Mouse (Mus musculus): ENCODE measurements around the gene Hsdl2. TPM values are rescaled to one million over a fixed set of nuclear protein-coding genes. Genes with fewer than 3 reads are reported as not detected.
A peak's percentile ranks its signal among the peaks of the same experiment; 100 is the strongest.

The Hsdl2 gene
- polyA plus RNA-seq, 1 experiment from 2014 or later: 29.9 TPM

DNA sequence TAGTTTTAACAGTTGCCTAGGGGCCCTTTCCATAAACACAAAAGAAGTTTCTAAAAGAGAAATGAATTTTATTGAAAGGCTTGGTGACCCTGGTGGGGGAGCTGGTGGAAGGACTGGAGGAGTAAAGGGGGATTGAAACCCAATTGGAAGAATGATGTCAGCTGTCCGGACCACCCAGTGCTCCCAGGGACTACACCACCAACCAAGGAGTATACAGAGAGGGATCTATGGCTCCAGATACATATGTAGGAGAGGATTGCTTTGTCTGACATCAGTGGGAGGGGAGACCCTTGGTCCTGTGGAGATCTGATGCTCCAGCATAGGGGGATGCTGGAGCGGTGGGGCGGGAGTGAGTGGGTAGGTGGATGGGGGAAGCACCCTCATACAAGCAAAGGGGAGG is 24.1 kb downstream of the Hsdl2 start:
- no peaks in the 10 kb centered on the region for H3K27me3 ChIP-seq (replicated peaks)
- 93% methylated on average over 3 of the region's 3 CpGs for WGBS
- ATAC-seq (replicated peaks): 0 out of 2 replicates have a peak, but pooled peaks have one; percentile 30

DNA sequence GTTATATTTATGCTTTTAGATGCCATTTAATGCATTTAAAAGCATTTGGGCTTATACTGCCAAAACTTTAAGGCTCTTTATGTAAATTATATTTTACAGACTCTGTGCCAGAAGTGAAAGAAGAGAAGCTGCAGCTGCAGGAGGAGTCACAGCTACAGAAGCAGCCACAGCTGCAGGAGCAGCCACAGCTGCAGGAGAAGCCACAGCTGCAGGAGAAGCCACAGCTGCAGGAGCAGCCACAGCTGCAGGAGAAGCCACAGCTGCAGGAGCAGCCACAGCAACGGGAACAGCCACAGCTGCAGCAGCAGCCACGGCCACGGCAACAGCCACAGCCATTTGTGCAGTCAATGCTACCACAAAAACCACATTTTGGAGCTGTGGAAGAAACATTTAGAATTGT is 29.0 kb downstream of the Hsdl2 start:
- H3K9ac ChIP-seq: no peak overlapping the region
- no peaks in the 10 kb centered on the region for H3K9me3 ChIP-seq
- H3K27me3 ChIP-seq (replicated peaks): no peaks in the 10 kb centered on the region
- 80% methylated on average over 3 of the region's 3 CpGs for WGBS
- no peaks in the 10 kb centered on the region for H3K4me1 ChIP-seq
- H3K4me3 ChIP-seq: no peak overlapping the region
- ATAC-seq (replicated peaks): no peak
- H3K36me3 ChIP-seq (replicated peaks): no peaks in the 10 kb centered on the region; the same call in 1 of the 2 replicates
- H3K27ac ChIP-seq: no peak overlapping the region
- no peak overlapping the region for H3K4me2 ChIP-seq

More for the DNA sequence above, 24.1 kb downstream of the Hsdl2 start:
- no peak overlapping the region for H3K27ac ChIP-seq
- no peak overlapping the region for H3K9ac ChIP-seq
- no peaks in the 10 kb centered on the region for H3K9me3 ChIP-seq
- no peaks in the 10 kb centered on the region; the same call in 1 of the 2 replicates for H3K36me3 ChIP-seq (replicated peaks)
- H3K4me3 ChIP-seq: no peak overlapping the region
- H3K4me2 ChIP-seq: no peak overlapping the region
- H3K4me1 ChIP-seq: no peaks in the 10 kb centered on the region

DNA sequence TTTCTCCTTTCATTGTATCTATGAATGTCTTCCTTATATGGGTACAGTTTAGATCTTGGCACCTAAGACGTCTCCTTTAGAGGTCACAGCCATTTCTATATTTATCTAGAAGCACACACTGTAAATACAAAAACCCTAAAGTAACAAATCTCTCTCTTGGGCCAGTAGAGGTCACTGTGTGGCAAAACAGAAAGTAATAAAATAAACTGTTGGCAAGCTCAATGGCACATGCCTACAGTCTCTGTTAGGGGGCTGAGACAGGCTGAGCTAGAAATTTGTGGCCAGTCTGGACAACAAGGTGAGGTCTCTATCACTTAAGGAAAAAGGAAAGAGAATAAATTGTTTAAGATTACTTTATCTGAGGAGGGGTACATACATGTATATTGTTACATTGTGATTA is 33.6 kb downstream of the Hsdl2 start:
- H3K9ac ChIP-seq: no peak overlapping the region
- H3K27ac ChIP-seq: no peak overlapping the region
- H3K4me1 ChIP-seq: no peaks in the 10 kb centered on the region
- 44% methylated on average over 1 of the region's 1 CpGs for WGBS
- ATAC-seq (replicated peaks): no peak
- no peaks in the 10 kb centered on the region; the same call in 1 of the 2 replicates for H3K36me3 ChIP-seq (replicated peaks)
- no peak overlapping the region for H3K4me3 ChIP-seq
- H3K9me3 ChIP-seq: no peaks in the 10 kb centered on the region
- H3K27me3 ChIP-seq (replicated peaks): no peaks in the 10 kb centered on the region
- H3K4me2 ChIP-seq: no peak overlapping the region

DNA sequence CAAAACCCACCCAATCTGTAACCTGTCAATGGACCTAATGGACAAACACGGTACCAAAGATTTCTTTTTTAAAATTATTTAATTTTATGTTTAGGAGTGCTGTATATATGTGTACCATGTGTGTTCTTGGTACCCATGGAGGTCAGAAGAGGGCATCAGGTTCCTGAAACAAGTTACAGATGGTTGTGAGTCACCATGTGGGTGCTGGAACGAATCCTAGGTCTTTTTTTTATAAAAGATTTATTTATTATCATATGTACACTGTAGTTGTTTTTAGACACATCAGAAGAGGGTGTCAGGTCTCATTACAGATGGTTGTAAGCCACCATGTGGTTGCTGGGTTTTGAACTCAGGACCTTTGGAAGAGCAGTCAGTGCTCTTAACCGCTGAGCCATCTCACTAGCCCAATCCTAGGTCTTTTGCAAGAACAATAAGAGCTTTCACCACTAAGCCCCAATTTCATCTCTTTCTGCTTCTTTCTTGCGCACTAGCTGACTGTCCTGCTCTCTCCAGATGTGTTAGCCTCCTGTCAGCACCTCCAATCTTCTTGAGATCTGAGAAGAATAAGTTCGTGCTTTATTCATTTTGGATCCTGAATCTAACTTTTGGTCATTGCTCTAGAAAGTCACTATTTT is 38.4 kb downstream of the Hsdl2 start:
- Histone ChIP-seq H3K9ac (no peak overlapping the region), H3K9me3 (no peaks in the 10 kb centered on the region), H3K4me2 (no peak overlapping the region), H3K4me1 (no peaks in the 10 kb centered on the region), H3K27me3 (replicated peaks) (no peaks in the 10 kb centered on the region), H3K36me3 (replicated peaks) (no peaks in the 10 kb centered on the region), H3K27ac (no peak overlapping the region), H3K4me3 (no peak overlapping the region)
- ATAC-seq (replicated peaks): no peak
- 92% methylated on average over 5 of the region's 5 CpGs for WGBS

DNA sequence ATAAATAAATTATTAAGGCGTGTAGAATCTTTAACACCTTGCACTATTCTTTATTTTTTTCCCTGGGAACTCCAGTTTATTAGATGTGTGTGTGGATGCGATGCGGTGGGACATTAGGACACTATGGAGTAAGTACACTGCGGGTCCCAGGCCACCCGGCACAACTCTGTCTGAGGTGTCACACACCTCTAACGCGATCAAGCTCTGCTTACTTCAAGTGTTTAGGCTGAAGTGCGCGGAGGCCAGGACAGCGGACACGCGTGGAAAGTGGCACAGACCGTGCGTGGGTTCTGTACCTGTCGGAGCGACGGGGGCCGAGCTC is 44.3 kb downstream of the Hsdl2 start:
- peak overlapping the region; percentile 98 for H3K9ac ChIP-seq
- no peaks in the 10 kb centered on the region for H3K36me3 ChIP-seq (replicated peaks)
- H3K4me1 ChIP-seq: peaks cover 25% of the 10 kb centered on the region
- no peaks in the 10 kb centered on the region for H3K9me3 ChIP-seq
- peak overlapping the region; percentile 90 for H3K4me3 ChIP-seq
- peak overlapping the region; percentile 80 for H3K4me2 ChIP-seq
- no peak for ATAC-seq (replicated peaks)
- H3K27ac ChIP-seq: peak overlapping the region; percentile 91
- WGBS: 2% methylated on average over 18 of the region's 18 CpGs
- no peaks in the 10 kb centered on the region for H3K27me3 ChIP-seq (replicated peaks)

DNA sequence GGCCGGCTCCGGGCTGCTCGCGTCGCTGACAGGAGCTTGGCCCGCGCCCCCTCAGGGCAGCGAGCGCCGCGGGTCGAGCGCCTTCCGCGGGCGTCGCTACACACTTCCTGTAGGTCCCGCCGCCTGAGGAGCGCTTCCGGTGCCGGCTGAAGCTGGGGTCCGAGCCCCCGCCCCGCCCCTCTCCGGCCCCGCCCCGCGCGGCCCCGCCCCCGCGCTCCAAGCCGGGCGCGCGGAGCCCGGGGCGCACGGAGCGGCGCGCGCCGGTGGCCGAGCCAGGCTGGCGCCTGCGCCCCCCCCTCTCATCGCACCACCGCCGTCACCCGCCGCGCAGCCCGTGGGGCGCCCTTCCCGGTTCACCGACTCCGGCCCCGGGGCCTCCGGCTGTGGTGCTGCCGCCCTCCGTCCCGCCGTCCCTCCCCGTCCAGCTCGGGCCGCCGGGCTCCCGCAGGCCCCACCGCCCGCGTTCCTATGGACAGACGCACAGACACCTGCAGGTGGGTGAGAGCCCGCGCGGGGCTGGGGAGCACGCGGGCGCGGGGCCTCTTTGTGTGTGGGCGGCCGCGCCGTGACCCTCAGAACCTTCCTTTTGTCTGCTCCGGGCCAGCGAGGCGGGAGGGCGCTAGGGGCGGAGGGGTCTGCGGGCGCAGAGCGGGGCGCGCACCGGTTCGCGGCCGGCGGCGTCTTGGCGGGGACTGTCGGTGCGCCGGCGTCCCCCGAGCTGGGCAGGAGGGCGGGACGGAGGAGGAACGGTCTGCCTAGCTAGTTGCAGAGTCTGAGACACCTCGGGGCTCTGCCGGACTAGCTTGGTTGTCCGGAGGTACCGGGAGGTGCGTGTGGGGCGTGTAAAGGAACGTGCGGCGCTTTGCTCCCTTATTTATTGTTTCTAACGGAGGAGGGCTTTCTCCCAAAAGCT is 44.9 kb downstream of the Hsdl2 start, which contains the start of gene E130308A19Rik:
Gene E130308A19Rik (plus strand): TSS at position 214 of the 913 bp plus-strand sequence.
- peak within 1 kb of the TSS; percentile 98 for H3K9ac ChIP-seq
- no peaks in the 10 kb centered on the region for H3K27me3 ChIP-seq (replicated peaks)
- peak within 1 kb of the TSS; percentile 91 for H3K27ac ChIP-seq
- WGBS: under 1% methylated on average over 82 of the region's 120 CpGs
- H3K4me3 ChIP-seq: peak within 1 kb of the TSS; percentile 90
- no peaks in the 10 kb centered on the region for H3K9me3 ChIP-seq
- no peaks in the 10 kb centered on the region for H3K36me3 ChIP-seq (replicated peaks)
- peak; percentile 94 for ATAC-seq (replicated peaks)
- H3K4me2 ChIP-seq: peak within 1 kb of the TSS; percentile 80
- H3K4me1 ChIP-seq: peaks cover 30% of the 10 kb centered on the region

DNA sequence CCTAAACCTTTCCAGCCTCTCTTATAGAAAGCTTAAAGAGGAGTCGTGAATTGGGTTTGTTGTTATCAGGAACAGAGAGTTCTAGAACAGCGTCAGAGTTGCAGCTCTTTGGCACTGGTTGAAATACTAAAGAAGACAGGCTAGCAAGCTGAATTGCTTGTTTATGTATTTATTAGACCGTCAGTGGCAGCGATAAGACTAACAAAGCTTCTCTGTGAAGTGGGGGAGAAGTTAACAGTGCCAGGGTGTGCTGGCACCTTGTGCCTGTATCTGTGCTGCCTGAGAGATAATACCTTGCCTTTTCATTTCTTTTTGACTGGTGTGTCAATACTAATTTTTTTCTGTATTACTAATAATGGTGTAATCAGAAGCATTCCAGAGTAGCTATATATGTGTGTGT is 46.9 kb downstream of the Hsdl2 start:
- WGBS: 47% methylated on average over 4 of the region's 4 CpGs
- Histone ChIP-seq H3K36me3 (replicated peaks) (no peaks in the 10 kb centered on the region), H3K4me1 (peaks cover 34% of the 10 kb centered on the region), H3K9ac (no peak overlapping the region), H3K4me3 (peak overlapping the region; percentile 9; the same call in 1 of the 2 replicates), H3K4me2 (peak overlapping the region; percentile 22; the same call in 1 of the 2 replicates), H3K27ac (no peak overlapping the region), H3K27me3 (replicated peaks) (no peaks in the 10 kb centered on the region), H3K9me3 (no peaks in the 10 kb centered on the region)
- no peak for ATAC-seq (replicated peaks)

DNA sequence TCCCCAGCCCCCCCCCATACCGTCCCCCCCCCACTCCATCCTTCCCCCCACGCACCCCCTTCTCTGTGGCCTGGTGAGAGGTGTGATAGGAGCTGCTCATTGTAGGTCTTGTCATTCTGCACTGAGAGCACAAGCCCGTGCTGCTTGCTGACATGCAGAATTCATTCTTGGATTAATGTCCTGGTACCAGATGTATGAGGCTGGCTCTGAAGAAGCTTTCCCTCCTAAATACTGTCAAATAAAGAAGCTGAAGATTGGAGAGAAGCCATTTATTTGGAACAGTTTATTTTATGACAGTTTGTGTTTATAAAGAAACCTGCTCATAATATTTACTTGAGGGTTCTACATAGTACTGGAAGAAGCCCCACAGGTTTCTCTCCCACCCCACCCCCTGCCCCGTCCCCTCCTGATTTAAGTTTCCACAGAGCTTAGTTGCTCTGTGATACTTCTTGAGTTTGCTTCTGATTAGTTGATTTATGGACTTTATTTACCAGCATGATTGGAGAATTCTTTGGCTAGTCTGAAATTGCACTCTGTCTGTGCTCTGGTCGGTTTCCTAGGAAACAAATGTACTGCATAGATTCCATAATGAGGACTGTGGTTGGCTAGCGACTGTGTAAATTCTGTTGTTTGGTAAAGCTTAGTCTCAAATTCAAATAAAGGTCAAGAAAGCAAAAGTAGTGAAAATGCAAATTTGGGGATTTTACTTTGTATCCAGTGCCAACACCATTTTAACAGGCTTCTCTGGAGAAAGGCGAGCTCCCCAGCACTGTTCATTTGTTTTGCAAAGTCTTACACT is 47.9 kb downstream of the Hsdl2 start:
- Histone ChIP-seq H3K36me3 (replicated peaks) (no peaks in the 10 kb centered on the region), H3K9ac (no peak overlapping the region), H3K4me2 (peak overlapping the region; percentile 21; the same call in 1 of the 2 replicates), H3K9me3 (no peaks in the 10 kb centered on the region), H3K27me3 (replicated peaks) (no peaks in the 10 kb centered on the region), H3K27ac (0 out of 2 replicates have a peak overlapping the region, but pooled peaks have one; percentile 4), H3K4me3 (no peak overlapping the region), H3K4me1 (peaks cover 34% of the 10 kb centered on the region)
- ATAC-seq (replicated peaks): no peak
- WGBS: 7% methylated on average over 7 of the region's 7 CpGs

DNA sequence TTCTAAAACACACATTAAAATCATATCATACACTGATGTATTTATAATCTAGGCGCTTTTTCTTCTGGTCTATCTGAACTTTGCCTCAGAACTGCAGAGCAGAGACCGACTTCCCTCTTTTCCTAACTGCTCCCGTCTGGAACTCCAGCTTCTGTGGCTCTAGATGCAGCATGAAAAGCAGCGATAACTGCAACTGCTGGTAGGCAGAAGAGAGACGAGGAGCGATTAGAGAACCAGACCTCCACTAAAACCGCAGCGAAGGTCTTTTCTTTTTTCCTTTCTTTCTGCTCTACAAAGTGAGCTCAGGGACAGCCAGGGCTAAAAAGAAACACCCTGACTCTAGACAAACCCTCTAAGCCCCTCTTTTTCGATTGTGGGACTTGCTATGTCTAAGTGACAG is 48.8 kb downstream of the Hsdl2 start:
- Histone ChIP-seq H3K27ac (no peak overlapping the region), H3K4me3 (no peak overlapping the region), H3K4me2 (no peak overlapping the region), H3K9ac (no peak overlapping the region), H3K9me3 (no peaks in the 10 kb centered on the region), H3K27me3 (replicated peaks) (no peaks in the 10 kb centered on the region), H3K36me3 (replicated peaks) (no peaks in the 10 kb centered on the region), H3K4me1 (peaks cover 34% of the 10 kb centered on the region)
- no peak for ATAC-seq (replicated peaks)
- 39% methylated on average over 9 of the region's 9 CpGs for WGBS

DNA sequence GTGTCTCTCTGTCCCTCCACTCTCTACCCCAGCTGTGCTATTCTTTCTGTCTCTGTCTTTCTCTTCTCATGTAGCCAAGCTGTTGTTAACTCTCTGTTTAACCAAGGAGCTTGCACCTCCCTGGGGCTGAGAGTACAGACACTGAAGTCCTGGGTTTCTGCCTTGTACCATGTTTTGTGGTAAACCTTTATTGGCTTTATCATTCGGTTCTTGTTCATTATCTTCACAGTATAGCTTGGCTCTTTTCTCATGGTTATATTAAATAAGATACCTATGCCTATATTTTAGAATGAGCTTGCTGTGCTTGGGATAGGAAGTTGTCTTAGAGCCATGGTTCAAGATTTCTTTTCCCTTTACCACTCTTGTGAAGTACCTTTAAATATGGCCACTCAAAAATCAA is 53.2 kb downstream of the Hsdl2 start:
- no peak for ATAC-seq (replicated peaks)
- Histone ChIP-seq H3K9me3 (no peaks in the 10 kb centered on the region), H3K4me3 (no peak overlapping the region), H3K4me2 (no peak overlapping the region), H3K27me3 (replicated peaks) (no peaks in the 10 kb centered on the region), H3K4me1 (peaks cover 17% of the 10 kb centered on the region), H3K27ac (no peak overlapping the region), H3K36me3 (replicated peaks) (no peaks in the 10 kb centered on the region), H3K9ac (no peak overlapping the region)
- WGBS: 74% methylated on average over 1 of the region's 1 CpGs

DNA sequence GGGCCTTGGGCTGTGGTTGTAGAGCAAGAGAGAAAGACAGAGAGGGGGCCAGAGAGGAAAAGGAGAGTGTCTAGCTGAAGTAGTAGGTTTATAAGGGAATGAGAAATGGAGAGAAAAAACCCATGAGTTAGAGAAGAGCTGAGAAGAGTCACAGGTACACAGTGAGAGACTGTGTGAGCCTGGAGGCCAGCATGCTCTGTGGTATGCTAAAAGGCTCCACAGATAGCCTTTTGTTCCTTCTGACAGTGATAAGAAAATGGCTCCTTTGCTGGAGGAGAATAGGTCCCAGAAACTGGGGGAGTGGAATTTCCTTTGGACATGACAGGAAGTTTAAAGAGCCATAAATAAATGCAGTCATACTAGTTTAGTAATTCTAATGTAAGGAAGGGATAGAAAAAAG is 57.8 kb downstream of the Hsdl2 start:
- no peak overlapping the region for H3K4me3 ChIP-seq
- H3K27me3 ChIP-seq (replicated peaks): no peaks in the 10 kb centered on the region
- no peaks in the 10 kb centered on the region for H3K36me3 ChIP-seq (replicated peaks)
- H3K4me2 ChIP-seq: no peak overlapping the region
- peaks cover 4% of the 10 kb centered on the region; the same call in 1 of the 2 replicates for H3K4me1 ChIP-seq
- H3K9me3 ChIP-seq: no peaks in the 10 kb centered on the region
- H3K27ac ChIP-seq: no peak overlapping the region
- ATAC-seq (replicated peaks): no peak
- H3K9ac ChIP-seq: no peak overlapping the region

DNA sequence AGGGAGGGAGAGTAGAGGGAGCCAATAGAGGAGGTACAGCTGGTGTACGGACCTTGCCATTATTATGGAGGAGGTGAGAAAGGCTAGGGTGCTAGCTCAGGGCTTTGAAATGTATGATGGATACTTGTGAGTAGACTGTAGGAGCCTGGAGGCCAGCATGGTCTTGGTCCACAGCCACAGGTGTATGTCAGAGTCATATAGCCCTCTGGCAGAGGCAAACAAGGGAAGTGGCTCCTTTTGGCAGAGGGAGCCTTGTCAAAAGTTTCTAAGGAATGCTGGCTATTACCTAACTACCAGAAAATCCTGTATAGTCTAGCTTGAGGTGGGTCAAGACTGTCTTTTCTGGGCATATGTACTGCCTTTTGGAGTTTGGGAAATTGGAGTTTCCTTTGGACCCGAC is 59.4 kb downstream of the Hsdl2 start:
- H3K9me3 ChIP-seq: no peaks in the 10 kb centered on the region
- no peak overlapping the region for H3K4me2 ChIP-seq
- 91% methylated on average over 2 of the region's 2 CpGs for WGBS
- H3K4me3 ChIP-seq: no peak overlapping the region
- no peak for ATAC-seq (replicated peaks)
- H3K27me3 ChIP-seq (replicated peaks): no peaks in the 10 kb centered on the region
- no peak overlapping the region for H3K27ac ChIP-seq
- peaks cover 10% of the 10 kb centered on the region; the same call in 1 of the 2 replicates for H3K4me1 ChIP-seq
- no peaks in the 10 kb centered on the region for H3K36me3 ChIP-seq (replicated peaks)
- no peak overlapping the region for H3K9ac ChIP-seq
